Mouse (Mus musculus) CD4-positive, CD25-positive, alpha-beta regulatory T cell, adult 2 months (primary cell): Measurements from ENCODE around the gene Ipo8.

Experiments
- DNase-seq: peaks from one replicate; pipeline ENCODE4 v3.0.0-alpha.2; 2012; ENCODE audit warnings: low read depth, low spot score

Gene Ipo8

DNA sequence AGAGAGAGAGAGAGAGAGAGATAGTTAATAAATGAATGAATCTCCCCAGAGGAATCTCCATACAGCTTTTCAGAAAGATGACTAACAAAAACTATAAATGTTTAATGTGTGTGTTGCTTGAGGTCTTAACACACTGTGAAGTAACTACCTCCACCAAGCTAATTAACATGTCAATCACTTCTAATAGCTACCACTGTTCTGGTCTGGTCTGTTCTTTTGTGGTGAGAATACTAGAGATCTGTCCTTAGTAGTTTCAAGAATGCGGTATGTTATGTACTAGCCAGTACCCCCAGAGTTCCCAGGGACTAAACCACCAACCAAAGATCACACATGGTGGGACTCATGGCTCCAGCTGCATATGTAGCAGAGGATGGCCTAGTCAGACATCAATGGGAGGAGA lies 74.7 kb downstream of the Ipo8 start:
- DNase-seq, result no peak

- no peak for DNase-seq
Observed at GRCm38 (mm10) chr6:148751400-148751799, 79.9 kb downstream of the Ipo8 start.

- DNase-seq, result no peak
Observed at GRCm38 (mm10) chr6:148750183-148750582, 81.1 kb downstream of the Ipo8 start.

GRCm38 (mm10) chr6:148740521-148741226 lies 90.6 kb downstream of the Ipo8 start:
- no peak for DNase-seq

DNA sequence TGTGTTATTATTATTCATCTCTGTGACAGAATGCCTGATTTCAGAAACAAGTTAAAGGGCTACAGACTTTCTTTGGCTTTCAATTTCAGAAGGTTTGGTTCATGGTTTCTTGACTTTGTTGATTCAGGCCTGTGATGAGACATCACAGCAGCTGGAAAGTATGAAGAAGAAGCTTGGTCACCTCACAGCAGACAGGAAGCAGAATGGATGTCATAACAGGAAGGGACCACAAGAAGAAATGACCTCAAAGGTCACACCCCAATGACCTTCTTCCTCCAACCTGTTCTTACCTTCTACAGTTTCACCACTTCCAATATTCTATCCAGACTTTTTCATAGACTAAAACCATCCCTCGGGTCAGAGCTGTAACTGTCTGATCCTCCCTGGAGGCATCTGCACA lies 94.9 kb downstream of the Ipo8 start:
- DNase-seq, result no peak

DNA sequence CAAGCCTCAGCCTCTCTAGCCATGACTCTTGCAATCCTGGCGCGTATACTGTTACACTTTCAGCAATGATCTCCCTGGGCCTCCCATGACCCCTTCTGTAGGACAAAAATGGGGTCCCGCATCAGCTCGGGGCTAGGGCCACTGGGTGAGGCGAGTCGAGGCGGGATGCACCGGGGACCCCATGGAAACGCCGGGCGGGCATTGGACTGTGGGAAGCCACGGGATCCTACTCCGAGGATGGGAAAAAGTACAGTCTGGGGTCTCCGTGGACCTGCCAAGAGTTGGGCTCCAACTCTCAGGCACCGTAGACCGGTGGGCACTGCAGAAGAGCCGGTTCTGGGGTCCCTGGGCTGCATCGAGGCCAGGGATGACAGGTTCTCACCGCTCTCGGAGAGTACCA lies 97.3 kb downstream of the Ipo8 start:
- DNase-seq, result no peak

GRCm38 (mm10) chr6:148732920-148733319 lies 98.3 kb downstream of the Ipo8 start:
- DNase-seq, result no peak

DNA sequence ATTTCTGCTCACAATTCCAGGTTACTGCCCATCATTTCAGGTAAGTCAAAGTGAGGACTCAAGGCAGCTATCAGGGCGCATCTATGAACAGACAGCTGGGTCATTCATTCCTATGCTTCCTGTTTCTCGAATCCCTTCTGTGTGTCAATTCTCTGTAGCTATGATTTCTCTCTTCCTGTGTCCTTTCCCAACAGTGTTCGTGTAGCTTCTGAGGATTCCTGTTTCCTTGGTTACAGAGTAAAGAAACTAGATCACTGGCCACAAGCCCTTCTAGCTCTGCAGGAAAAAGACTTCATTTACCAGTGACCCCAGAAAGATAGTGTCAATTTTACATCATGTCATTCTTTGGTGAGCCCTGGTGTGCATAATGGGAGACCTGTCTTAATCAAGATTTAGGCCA lies 102.7 kb downstream of the Ipo8 start:
- DNase-seq, result no peak

- DNase-seq, result no peak
Observed at GRCm38 (mm10) chr6:148727871-148728524, 103.3 kb downstream of the Ipo8 start.

- DNase-seq, result no peak
Observed at GRCm38 (mm10) chr6:148724453-148724852, 106.8 kb downstream of the Ipo8 start.
